Mouse (Mus musculus) neural tube, postnatal 0 days (tissue): Measurements from ENCODE around the gene Tjp3. TPM values are rescaled to one million over a fixed set of nuclear protein-coding genes. Genes with fewer than 3 reads are reported as not detected.

Source experiments
- microRNA-seq: library from miRNA; unstranded; fragments of <30 nt; microRNA quantifications from one replicate; pipeline ENCODE4, GENCODE M21; 2016
- polyA plus RNA-seq: library from polyadenylated mRNA; unstranded; fragments of >200 nt; fragmentation: Nextera tagmentation; extraction: Ambion mirVana; gene quantifications from 2 replicates; pipeline ENCODE4 v1.2.1, GENCODE M21; 2015

Tjp3 gene
- 1.5 and 2.4 TPM in 2 replicates for polyA plus RNA-seq

GRCm38 (mm10) chr10:81291511-81292104, at the start of gene Tjp3:
Gene Tjp3, minus strand, starts transcription at chr10:81291581.

DNA sequence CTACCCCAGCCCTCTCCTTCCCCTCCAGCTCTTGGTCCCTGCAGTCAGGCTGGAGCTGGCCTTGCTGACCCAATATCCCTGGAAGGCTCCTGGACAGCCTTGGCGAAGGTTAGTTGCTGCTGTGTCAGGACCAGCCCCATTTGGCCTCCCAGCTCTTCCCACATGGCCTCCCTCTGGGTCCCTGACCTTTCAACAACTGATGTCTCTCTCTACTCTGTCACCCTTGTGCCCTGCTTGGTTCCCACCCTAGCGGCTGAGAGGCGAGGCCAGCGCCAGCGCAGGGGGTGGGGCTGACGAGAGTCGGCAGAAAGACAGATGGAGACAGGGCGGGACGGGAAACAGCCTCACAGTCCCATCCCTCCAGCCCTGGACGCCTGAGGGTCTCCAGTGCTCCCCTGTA, 37.0 kb upstream of the Tjp3 start, which contains the start of gene Tbxa2r:
Gene Tbxa2r (plus strand): TSS at position 346 of the 400 bp plus-strand sequence.

GRCm38 (mm10) chr10:81320550-81321347, 29.4 kb upstream of the Tjp3 start, which contains the start of gene Cactin:
Gene Cactin, plus strand, starts transcription at chr10:81321103.

DNA sequence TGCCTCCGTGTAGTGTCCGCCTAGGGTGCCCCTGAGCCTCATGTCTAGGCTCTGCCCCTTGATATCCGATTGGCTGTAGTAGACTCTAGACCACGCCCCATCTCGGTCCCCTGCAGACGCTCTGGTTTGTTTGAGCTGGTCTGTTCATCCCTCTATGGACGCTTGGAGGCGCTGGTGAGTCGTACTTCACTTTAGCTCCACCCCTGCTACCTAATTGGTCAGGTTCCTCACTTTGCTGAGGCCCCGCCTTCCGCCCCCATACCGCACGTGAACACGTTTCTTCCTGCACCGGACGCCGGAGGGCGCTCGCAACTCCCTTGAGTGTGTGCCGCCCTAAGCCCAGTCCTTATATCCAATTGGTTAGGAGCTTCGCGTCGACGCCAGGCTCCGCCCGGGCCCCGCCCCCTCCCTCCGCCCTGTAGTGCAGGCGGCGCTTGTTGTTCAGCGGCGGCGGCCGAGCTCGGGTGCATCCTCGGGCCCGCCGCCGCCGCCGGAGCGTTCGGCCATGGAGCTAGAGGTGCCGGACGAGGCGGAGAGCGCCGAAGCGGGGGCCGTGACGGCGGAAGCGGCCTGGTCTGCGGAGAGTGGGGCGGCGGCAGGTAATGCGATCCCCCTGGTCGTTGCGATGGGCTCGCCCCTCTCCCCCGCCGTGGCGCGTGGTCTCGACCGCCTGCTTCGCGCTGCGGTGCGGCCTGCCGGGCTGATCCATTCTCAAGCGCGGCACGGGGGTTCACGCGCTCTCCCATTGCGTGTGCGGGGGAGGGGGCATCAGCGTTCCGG, 1.4 kb upstream of the Tjp3 start, which contains the start of gene Pip5k1c:
Gene Pip5k1c (plus strand): TSS at position 410 of the 780 bp plus-strand sequence.

GRCm38 (mm10) chr10:81266211-81267105, 24.9 kb downstream of the Tjp3 start, which contains the start of the genes Mrpl54 and Apba3:
Gene Mrpl54, minus strand, starts transcription at chr10:81266934.
Gene Apba3, plus strand, starts transcription at chr10:81266960.

GRCm38 (mm10) chr10:81252424-81253419, 38.7 kb downstream of the Tjp3 start, which contains the start of gene Matk:
Gene Matk, plus strand, starts transcription at chr10:81252935.

GRCm38 (mm10) chr10:81232580-81233225, 58.7 kb downstream of the Tjp3 start, which contains the start of gene Zfr2:
Gene Zfr2, plus strand, starts transcription at chr10:81233155.

GRCm38 (mm10) chr10:81230438-81231332, 60.7 kb downstream of the Tjp3 start, which contains the start of gene Atcay:
Gene Atcay, minus strand, starts transcription at chr10:81230833.

Small RNA genes lying within 50 kb of the gene (microRNA-seq; reads per million reads assigned to microRNA genes)
- gene Mir3057 = 7.3 reads per million, percentile 17 among the genes with 10 or more reads in this experiment

Other genes starting within 250 kb of the Tjp3 start
- gene Sgta, start 231.4 kb downstream of the Tjp3 start, polyA plus RNA-seq = 246 and 290 TPM in 2 replicates
- 37.7 and 40.4 TPM in 2 replicates for gene Thop1, start 221.5 kb downstream of the Tjp3 start, polyA plus RNA-seq
- 0.50 and 0.69 TPM in 2 replicates for gene Creb3l3, start 192.7 kb downstream of the Tjp3 start, polyA plus RNA-seq
- 208 and 228 TPM in 2 replicates for gene Map2k2, start 185.7 kb downstream of the Tjp3 start, polyA plus RNA-seq
- gene Zbtb7a, start 156.4 kb downstream of the Tjp3 start, polyA plus RNA-seq = 19.7 and 21.3 TPM in 2 replicates
- 34.5 and 40.4 TPM in 2 replicates for gene Pias4, start 123.7 kb downstream of the Tjp3 start, polyA plus RNA-seq
- 404 and 449 TPM in 2 replicates for gene Eef2, start 115.0 kb downstream of the Tjp3 start, polyA plus RNA-seq
- 68.4 and 78.4 TPM in 2 replicates for gene Dapk3, start 108.6 kb downstream of the Tjp3 start, polyA plus RNA-seq
- not detected in 2 replicates for gene 4930442H23Rik, start 107.7 kb downstream of the Tjp3 start, polyA plus RNA-seq
- 0.11 and 0.13 TPM in 2 replicates for gene Nmrk2, start 89.5 kb downstream of the Tjp3 start, polyA plus RNA-seq
- gene Atcay, start 60.7 kb downstream of the Tjp3 start, polyA plus RNA-seq = 62.1 and 75.8 TPM in 2 replicates
- 24.6 and 28.6 TPM in 2 replicates for gene Zfr2, start 58.4 kb downstream of the Tjp3 start, polyA plus RNA-seq
- gene Matk, start 38.6 kb downstream of the Tjp3 start, polyA plus RNA-seq = 69.6 and 88.6 TPM in 2 replicates
- gene Mrpl54, start 24.6 kb downstream of the Tjp3 start, polyA plus RNA-seq = 168 and 176 TPM in 2 replicates
- gene Apba3, start 24.6 kb downstream of the Tjp3 start, polyA plus RNA-seq = 32.0 and 34.0 TPM in 2 replicates
- gene Pip5k1c, start 1.4 kb upstream of the Tjp3 start, polyA plus RNA-seq = 101 and 122 TPM in 2 replicates
- gene Cactin, start 29.5 kb upstream of the Tjp3 start, polyA plus RNA-seq = 18.8 and 20.8 TPM in 2 replicates
- gene Tbxa2r, start 37.1 kb upstream of the Tjp3 start, polyA plus RNA-seq = 5.2 and 5.5 TPM in 2 replicates
- 0.06 TPM in 1 of 2 replicates, not detected in the other for gene Gipc3, start 51.7 kb upstream of the Tjp3 start, polyA plus RNA-seq
- 31.7 and 34.0 TPM in 2 replicates for gene Hmg20b, start 58.9 kb upstream of the Tjp3 start, polyA plus RNA-seq
- gene Mfsd12, start 65.9 kb upstream of the Tjp3 start, polyA plus RNA-seq = 19.8 and 21.9 TPM in 2 replicates
- 0.60 and 0.76 TPM in 2 replicates for gene 4930404N11Rik, start 74.2 kb upstream of the Tjp3 start, polyA plus RNA-seq
- 137 and 142 TPM in 2 replicates for gene Fzr1, start 86.9 kb upstream of the Tjp3 start, polyA plus RNA-seq
- 115 and 127 TPM in 2 replicates for gene Dohh, start 92.8 kb upstream of the Tjp3 start, polyA plus RNA-seq
- 6.0 and 6.2 TPM in 2 replicates for gene Gm48551, start 92.9 kb upstream of the Tjp3 start, polyA plus RNA-seq
- gene Gm48552, start 97.4 kb upstream of the Tjp3 start, polyA plus RNA-seq = 2.0 and 3.0 TPM in 2 replicates
- 1.8 and 2.3 TPM in 2 replicates for gene Smim24, start 101.5 kb upstream of the Tjp3 start, polyA plus RNA-seq
- gene Nfic, start 164.1 kb upstream of the Tjp3 start, polyA plus RNA-seq = 51.8 and 53.5 TPM in 2 replicates
- gene Celf5, start 191.1 kb upstream of the Tjp3 start, polyA plus RNA-seq = 40.7 and 46.8 TPM in 2 replicates
- gene Ncln, start 204.8 kb upstream of the Tjp3 start, polyA plus RNA-seq = 59.5 and 68.2 TPM in 2 replicates
- 0.68 and 0.72 TPM in 2 replicates for gene S1pr4, start 208.6 kb upstream of the Tjp3 start, polyA plus RNA-seq
- gene Gna15, start 232.6 kb upstream of the Tjp3 start, polyA plus RNA-seq = 1.8 and 1.9 TPM in 2 replicates